In genomic region chr19:3814461-3814860, GRCm38 (mm10) we compare ENCODE assay signal across 17 mouse cellular contexts. TPM values are rescaled to one million over a fixed set of nuclear protein-coding genes. Genes with fewer than 3 reads are reported as not detected.
DNase-seq lines count a peak whose midpoint lies in the region; ATAC-seq lines count a peak whose summit lies in the region.
"Had no signal": no experiment of that assay in that cellular context is flagged by ENCODE, and none has a peak within 500 bp of the region (broad histone marks: within the 10 kb centered on the region; RNA-seq: fewer than 3 reads in every experiment).

No protein-coding gene starts in this region.

- H3K9ac ChIP-seq in heart, embryonic 11.5 days (ENCODE audit: low read depth, low read length) = no peak overlapping the region
- H3K9ac ChIP-seq in liver, embryonic 12.5 days = no peak overlapping the region
- H3K9ac ChIP-seq: embryonic facial prominence, embryonic 12.5 days; limb, embryonic 13.5 days; midbrain, embryonic 13.5 days; neural tube, embryonic 13.5 days; stomach, embryonic 15.5 days had no signal

- H3K27me3 ChIP-seq in heart, embryonic 11.5 days (ENCODE audit: control insufficient read depth, insufficient read depth, low read length) = no peaks in the 10 kb centered on the region
- H3K27me3 ChIP-seq in liver, embryonic 12.5 days (replicated peaks) = no peaks in the 10 kb centered on the region
- H3K27me3 ChIP-seq: CH12.LX; embryonic facial prominence, embryonic 12.5 days; limb, embryonic 13.5 days; midbrain, embryonic 13.5 days; neural tube, embryonic 13.5 days; stomach, embryonic 15.5 days had no signal

- 88% methylated on average over 10 of the region's 10 CpGs for WGBS in heart, embryonic 11.5 days (ENCODE audit: insufficient replicate concordance)
- 87% methylated on average over 10 of the region's 10 CpGs for WGBS in liver, embryonic 12.5 days (ENCODE audit: insufficient replicate concordance)

- H3K36me3 ChIP-seq in heart, embryonic 11.5 days (ENCODE audit: control insufficient read depth, insufficient read depth, low read length) = peaks cover 18% of the 10 kb centered on the region
- H3K36me3 ChIP-seq in liver, embryonic 12.5 days = peaks cover 58% of the 10 kb centered on the region

- H3K4me3 ChIP-seq in heart, embryonic 11.5 days (ENCODE audit: low read depth, low read length) = no peak overlapping the region
- no peak overlapping the region for H3K4me3 ChIP-seq in liver, embryonic 12.5 days
- H3K4me3 ChIP-seq: embryonic facial prominence, embryonic 12.5 days; limb, embryonic 13.5 days; midbrain, embryonic 13.5 days; neural tube, embryonic 13.5 days; stomach, embryonic 15.5 days had no signal

- H3K4me2 ChIP-seq in heart, embryonic 11.5 days = no peak overlapping the region
- no peak overlapping the region for H3K4me2 ChIP-seq in liver, embryonic 12.5 days
- H3K4me2 ChIP-seq: embryonic facial prominence, embryonic 12.5 days; limb, embryonic 13.5 days; midbrain, embryonic 13.5 days; neural tube, embryonic 13.5 days; stomach, embryonic 15.5 days had no signal

- DNase-seq in heart, adult 18-20 months = peak; percentile 70 to 73
- DNase-seq in adrenal gland, postnatal 14 days = peak; percentile 41
- peak; percentile 47 to 60 for DNase-seq in cerebellum, adult 18-20 months
- peak; percentile 64 to 73 for DNase-seq in heart, postnatal 10 days
- DNase-seq in natural killer cell, adult 2 months (ENCODE audit: low spot score in 2 of 2) = no peak
- DNase-seq in lung, postnatal 36 days = no peak
- DNase-seq: right cerebral cortex, adult 18-20 months had no signal

- ATAC-seq in heart, embryonic 11.5 days (replicated peaks; ENCODE audit: insufficient number of reproducible peaks, low FRiP score, low TSS enrichment) = no peak
- ATAC-seq in liver, embryonic 12.5 days = no peak
- ATAC-seq: forebrain, embryonic 14.5 days; midbrain, embryonic 13.5 days had no signal

- H3K9me3 ChIP-seq in heart, embryonic 11.5 days (replicated peaks; ENCODE audit: control insufficient read depth, low read length) = no peaks in the 10 kb centered on the region
- H3K9me3 ChIP-seq in liver, embryonic 12.5 days (replicated peaks) = no peaks in the 10 kb centered on the region
- H3K9me3 ChIP-seq: embryonic facial prominence, embryonic 12.5 days; limb, embryonic 13.5 days; midbrain, embryonic 13.5 days; neural tube, embryonic 13.5 days; stomach, embryonic 15.5 days had no signal

- intact Hi-C loops in heart, postnatal 10 days (cut with DNase I) = no loop called here

- no peak overlapping the region for H3K27ac ChIP-seq in heart, embryonic 11.5 days (ENCODE audit: low read depth, low read length)
- H3K27ac ChIP-seq in liver, embryonic 12.5 days = no peak overlapping the region
- H3K27ac ChIP-seq: embryonic facial prominence, embryonic 12.5 days; kidney, postnatal 0 days; limb, embryonic 13.5 days; midbrain, embryonic 13.5 days; neural tube, embryonic 13.5 days; stomach, embryonic 15.5 days had no signal

- H3K4me1 ChIP-seq in heart, embryonic 11.5 days (ENCODE audit: control insufficient read depth, insufficient read depth, low read length) = no peaks in the 10 kb centered on the region; the same call in 1 of the 2 replicates
- H3K4me1 ChIP-seq in liver, embryonic 12.5 days = peaks cover 11% of the 10 kb centered on the region
- H3K4me1 ChIP-seq: embryonic facial prominence, embryonic 12.5 days; limb, embryonic 13.5 days; midbrain, embryonic 13.5 days; neural tube, embryonic 13.5 days; stomach, embryonic 15.5 days had no signal

RNA-seq across cellular contexts. Expression of gene Chka, which starts 37.1 kb away (rescaled TPM):
- 10 to 100 TPM; 11.8 to 15.5 TPM for total RNA-seq in heart, adult 18-20 months (2021)
- 26.6 and 27.9 TPM in 2 replicates for polyA plus RNA-seq in heart, embryonic 11.5 days (2014; fragmentation: Nextera tagmentation; extraction: Ambion mirVana)
- total RNA-seq in adrenal gland, postnatal 14 days (2021) = 52.0 and 82.2 TPM in 2 replicates
- 10 to 100 TPM; 12.1 to 17.8 TPM for total RNA-seq in heart, postnatal 10 days (2021)
- 25.5 and 26.7 TPM in 2 replicates for polyA plus RNA-seq in liver, embryonic 12.5 days (2016; fragmentation: Nextera tagmentation; extraction: Ambion mirVana)

RNA-seq across cellular contexts. Expression of gene Kmt5b, which starts 47.2 kb away (rescaled TPM):
- total RNA-seq in heart, adult 18-20 months (2021) = 10 to 100 TPM; 27.2 to 29.3 TPM
- 22.2 and 27.6 TPM in 2 replicates for polyA plus RNA-seq in heart, embryonic 11.5 days (2014; fragmentation: Nextera tagmentation; extraction: Ambion mirVana)
- total RNA-seq in adrenal gland, postnatal 14 days (2021) = 63.2 and 63.9 TPM in 2 replicates
- total RNA-seq in heart, postnatal 10 days (2021) = 10 to 100 TPM; 36.7 to 38.9 TPM
- 12.5 and 13.4 TPM in 2 replicates for polyA plus RNA-seq in liver, embryonic 12.5 days (2016; fragmentation: Nextera tagmentation; extraction: Ambion mirVana)

Comparison
In these comparisons a context has a peak if more than half of its experiments do, and no peak if none do; other contexts are left out.
1. DNase-seq: peak in heart, adult 18-20 months (2 of 2), adrenal gland, postnatal 14 days (single experiment), cerebellum, adult 18-20 months (2 of 2) and heart, postnatal 10 days (2 of 2); none in natural killer cell, adult 2 months (0 of 2) and lung, postnatal 36 days (single experiment).